Mouse (Mus musculus): ENCODE measurements around the gene 4930451I11Rik.

Gene 4930451I11Rik

GRCm38 (mm10) chr7:126831539-126831938 lies at the start of gene 4930451I11Rik:
TSS of gene 4930451I11Rik (minus strand) at chr7:126831639.
- DNase-seq: no peak

GRCm38 (mm10) chr7:126881040-126881439 lies 49.6 kb upstream of the 4930451I11Rik start:
- no peak for DNase-seq

- no peak for DNase-seq
Measured at GRCm38 (mm10) chr7:126877239-126877638, 45.8 kb upstream of the 4930451I11Rik start.

- DNase-seq: no peak
Measured at GRCm38 (mm10) chr7:126870520-126870891, 39.1 kb upstream of the 4930451I11Rik start.

- no peak for DNase-seq
Measured at GRCm38 (mm10) chr7:126869780-126870519, 38.5 kb upstream of the 4930451I11Rik start.

- no peak for DNase-seq
Measured at GRCm38 (mm10) chr7:126868003-126868402, 36.6 kb upstream of the 4930451I11Rik start.

GRCm38 (mm10) chr7:126867534-126867933 lies 36.1 kb upstream of the 4930451I11Rik start:
- no peak for DNase-seq

- DNase-seq: no peak
Measured at GRCm38 (mm10) chr7:126863791-126864190, 32.4 kb upstream of the 4930451I11Rik start.

- peak; percentile 97 for DNase-seq
Measured at GRCm38 (mm10) chr7:126862147-126862784, 30.8 kb upstream of the 4930451I11Rik start, which contains the start of gene Ino80e. TSS of gene Ino80e (minus strand) at chr7:126862377.

GRCm38 (mm10) chr7:126861429-126862130 lies 30.1 kb upstream of the 4930451I11Rik start, which contains the start of gene Hirip3:
TSS of gene Hirip3 (plus strand) at chr7:126861972.
- DNase-seq: peak; percentile 96

GRCm38 (mm10) chr7:126860987-126861386 lies 29.5 kb upstream of the 4930451I11Rik start:
- DNase-seq: no peak

GRCm38 (mm10) chr7:126856741-126857420 lies 25.4 kb upstream of the 4930451I11Rik start:
- DNase-seq: no peak

GRCm38 (mm10) chr7:126855641-126856040 lies 24.2 kb upstream of the 4930451I11Rik start:
- no peak for DNase-seq

- no peak for DNase-seq
Measured at GRCm38 (mm10) chr7:126853454-126853853, 22.0 kb upstream of the 4930451I11Rik start.

- no peak for DNase-seq
Measured at GRCm38 (mm10) chr7:126851192-126851591, 19.8 kb upstream of the 4930451I11Rik start.

GRCm38 (mm10) chr7:126850161-126850560 lies 18.7 kb upstream of the 4930451I11Rik start:
- no peak for DNase-seq

GRCm38 (mm10) chr7:126848794-126849193 lies 17.4 kb upstream of the 4930451I11Rik start:
- DNase-seq: peak; percentile 20

- DNase-seq: peak; percentile 92
Measured at GRCm38 (mm10) chr7:126847421-126848398, 16.3 kb upstream of the 4930451I11Rik start.

- DNase-seq: no peak
Measured at GRCm38 (mm10) chr7:126847116-126847420, 15.6 kb upstream of the 4930451I11Rik start, which contains the start of gene Doc2a. TSS of gene Doc2a (plus strand) at chr7:126847416.

- peak; percentile 76 for DNase-seq
Measured at GRCm38 (mm10) chr7:126845516-126845915, 14.1 kb upstream of the 4930451I11Rik start.

- no peak for DNase-seq
Measured at GRCm38 (mm10) chr7:126843276-126843675, 11.8 kb upstream of the 4930451I11Rik start.

GRCm38 (mm10) chr7:126833294-126833693 lies 1.9 kb upstream of the 4930451I11Rik start:
- no peak for DNase-seq
